Mouse (Mus musculus) CH12.LX (cell line): ENCODE measurements around the gene Gm7257.

Experiments
- CTCF ChIP-seq, 2 experiments: IDR thresholded peaks in 1 of 2; conservative IDR thresholded peaks in 1 of 2; 2 replicates each; pipeline ENCODE4 v1.5.1; 2011 to 2012; ENCODE audit warnings: low read depth in 2 of 2, low read length in 2 of 2, improper control_type of control experiment in 1 of 2, inconsistent platforms in 1 of 2, mild to moderate bottlenecking in 1 of 2, moderate library complexity in 1 of 2
- MAX ChIP-seq: IDR thresholded peaks from 2 replicates; pipeline ENCODE4 v1.6.1; 2011; ENCODE audit warnings: low read length, improper control_type of control experiment
- MAZ ChIP-seq: IDR thresholded peaks from 2 replicates; pipeline ENCODE4 v1.6.1; 2012; ENCODE audit warnings: low read depth, mild to moderate bottlenecking, inconsistent platforms, low read length, improper control_type of control experiment, moderate library complexity
- MEF2A ChIP-seq: IDR thresholded peaks from 2 replicates; pipeline ENCODE4 v1.6.1; 2014; ENCODE audit warnings: low read depth, mild to moderate bottlenecking, inconsistent platforms, low read length, improper control_type of control experiment, borderline replicate concordance
- MXI1 ChIP-seq: IDR thresholded peaks from 2 replicates; pipeline ENCODE4 v1.6.1; 2011; ENCODE audit warnings: mild to moderate bottlenecking, low read depth, low read length, improper control_type of control experiment
- POLR2A ChIP-seq: IDR thresholded peaks from 2 replicates; pipeline ENCODE4 v1.6.1; 2011; ENCODE audit warnings: low read depth, mild to moderate bottlenecking, improper control_type of control experiment, low read length
- ZKSCAN1 ChIP-seq: IDR thresholded peaks from 2 replicates; pipeline ENCODE4 v1.6.1; 2012; ENCODE audit warnings: low read depth, inconsistent platforms, low read length, improper control_type of control experiment, borderline replicate concordance

- TF ChIP-seq MAX: no peak
- no peak for TF ChIP-seq MEF2A
- no peak for TF ChIP-seq CTCF (conservative IDR thresholded peaks at IDR 0.05 in 1 of 2, IDR thresholded peaks at IDR 0.05 in 1 of 2; ENCODE audit: low read depth in 2 of 2, low read length in 2 of 2)
- no peak for TF ChIP-seq MXI1
- TF ChIP-seq MAZ: no peak
- TF ChIP-seq POLR2A: no peak
- no peak for TF ChIP-seq ZKSCAN1
Observed at GRCm38 (mm10) chr9:36475338-36475737, 43.7 kb downstream of the Gm7257 start, which contains the start of gene Gm9513.
